Mouse (Mus musculus): ENCODE data around the gene Med12l. TPM values are rescaled to one million over a fixed set of nuclear protein-coding genes. Genes with fewer than 3 reads are reported as not detected.
"Not testable (repeated sequence)": the region's sequence is repeated elsewhere in the genome, so short reads cannot be mapped to it uniquely, and the experiment has no call there.

The Med12l gene
- polyA plus RNA-seq, 1 experiment from 2014 or later, result 4.7 TPM

DNA sequence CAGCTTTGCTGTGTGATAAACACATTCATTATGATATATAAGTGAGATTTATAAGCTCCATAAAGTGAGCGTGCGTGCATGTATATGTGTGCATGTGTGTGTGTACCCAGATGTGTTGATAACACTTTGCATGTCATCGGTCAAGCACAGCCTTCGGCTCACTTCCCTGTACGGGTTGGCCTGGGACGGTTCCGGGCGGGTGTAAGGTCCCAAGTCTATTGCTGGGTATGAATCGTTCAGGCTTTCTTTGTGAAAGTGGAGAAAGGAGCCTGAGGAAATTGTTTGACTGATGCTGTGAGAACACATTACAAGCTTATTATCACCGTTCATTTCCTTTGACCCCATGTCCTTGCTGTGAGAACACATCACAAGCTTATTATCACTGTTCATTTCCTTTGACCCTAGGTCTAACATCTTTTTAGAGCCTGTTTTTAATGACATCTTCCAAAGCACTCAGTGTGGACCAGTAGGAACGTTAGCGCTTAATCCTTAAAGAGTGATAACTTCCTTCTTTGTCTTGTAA is 133.4 kb downstream of the Med12l start:
- Histone ChIP-seq H3K4me3 (ENCODE audit: low read depth, low read length) (no peak overlapping the region), H3K9ac (ENCODE audit: low read depth, low read length) (no peak overlapping the region), H3K27ac (ENCODE audit: low read depth, low read length) (no peak overlapping the region), H3K9me3 (ENCODE audit: control insufficient read depth, low read length) (no peaks in the 10 kb centered on the region), H3K36me3 (ENCODE audit: control insufficient read depth, insufficient read depth, low read length) (no peaks in the 10 kb centered on the region), H3K27me3 (ENCODE audit: control insufficient read depth, insufficient read depth, low read length) (no peaks in the 10 kb centered on the region), H3K4me1 (replicated peaks; ENCODE audit: control insufficient read depth, insufficient read depth, low read length) (no peaks in the 10 kb centered on the region), H3K4me2 (replicated peaks; ENCODE audit: low read depth, low read length) (no peak overlapping the region)
- DNase-seq (ENCODE audit: low spot score) (no peak), ATAC-seq (ENCODE audit: low FRiP score) (no peak)
- 75% methylated on average over 12 of the region's 12 CpGs for WGBS

DNA sequence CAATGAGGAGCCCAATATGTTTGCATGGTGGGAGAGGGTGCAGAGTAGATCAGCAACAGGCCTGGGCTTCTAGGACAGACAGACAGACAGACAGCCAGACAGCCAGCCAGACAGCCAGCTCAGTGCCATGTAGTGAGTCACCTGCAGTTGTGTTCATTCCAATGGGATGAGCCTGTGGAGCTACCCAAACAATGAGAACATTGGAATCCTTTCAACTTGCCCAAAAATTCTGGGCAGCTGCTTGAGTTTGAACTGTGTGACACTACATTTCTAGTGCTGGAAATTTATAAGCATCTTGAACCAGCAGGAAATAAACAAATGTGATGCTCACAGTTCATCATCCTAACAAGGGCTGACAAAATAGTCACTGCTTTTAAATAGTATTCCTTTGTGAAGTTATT is 134.0 kb downstream of the Med12l start:
- Histone ChIP-seq H3K9ac (ENCODE audit: low read depth, low read length) (no peak overlapping the region), H3K4me2 (replicated peaks; ENCODE audit: low read depth, low read length) (no peak overlapping the region), H3K27me3 (ENCODE audit: control insufficient read depth, insufficient read depth, low read length) (no peaks in the 10 kb centered on the region), H3K27ac (ENCODE audit: low read depth, low read length) (no peak overlapping the region), H3K4me3 (ENCODE audit: low read depth, low read length) (no peak overlapping the region), H3K36me3 (ENCODE audit: control insufficient read depth, insufficient read depth, low read length) (no peaks in the 10 kb centered on the region), H3K4me1 (replicated peaks; ENCODE audit: control insufficient read depth, insufficient read depth, low read length) (no peaks in the 10 kb centered on the region), H3K9me3 (ENCODE audit: control insufficient read depth, low read length) (no peaks in the 10 kb centered on the region)
- no peak for DNase-seq (ENCODE audit: low spot score)
- 0 out of 2 replicates have a peak, but pooled peaks have one; percentile 33 for ATAC-seq (ENCODE audit: low FRiP score)

DNA sequence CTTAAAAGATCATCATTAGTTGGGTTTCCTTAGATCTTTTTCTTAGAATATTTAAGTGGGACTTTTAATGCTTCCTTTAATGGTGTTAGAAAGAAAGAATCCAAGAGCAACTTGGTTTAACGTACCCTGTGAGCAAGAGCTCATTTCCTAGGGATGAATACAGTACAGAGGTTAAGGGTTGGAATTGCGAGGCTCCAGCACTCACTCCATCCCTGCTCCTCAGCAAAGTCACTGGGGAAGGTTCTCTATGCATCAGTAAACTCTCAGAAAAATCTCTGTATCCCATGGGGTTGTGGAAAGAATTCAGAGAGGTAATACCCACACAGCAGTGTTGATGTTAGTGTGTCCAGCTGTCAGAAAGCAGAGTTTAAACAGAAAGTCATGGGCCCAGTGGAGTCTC is 134.5 kb downstream of the Med12l start:
- no peaks in the 10 kb centered on the region for H3K4me1 ChIP-seq (replicated peaks; ENCODE audit: control insufficient read depth, insufficient read depth, low read length)
- WGBS, result 85% methylated on average over 2 of the region's 2 CpGs
- no peak overlapping the region for H3K4me3 ChIP-seq (ENCODE audit: low read depth, low read length)
- no peak overlapping the region for H3K4me2 ChIP-seq (replicated peaks; ENCODE audit: low read depth, low read length)
- no peaks in the 10 kb centered on the region for H3K36me3 ChIP-seq (ENCODE audit: control insufficient read depth, insufficient read depth, low read length)
- DNase-seq (ENCODE audit: low spot score) (no peak), ATAC-seq (ENCODE audit: low FRiP score) (no peak)
- no peak overlapping the region for H3K27ac ChIP-seq (ENCODE audit: low read depth, low read length)
- no peaks in the 10 kb centered on the region for H3K27me3 ChIP-seq (ENCODE audit: control insufficient read depth, insufficient read depth, low read length)
- H3K9me3 ChIP-seq (ENCODE audit: control insufficient read depth, low read length), result no peaks in the 10 kb centered on the region
- H3K9ac ChIP-seq (ENCODE audit: low read depth, low read length), result no peak overlapping the region

DNA sequence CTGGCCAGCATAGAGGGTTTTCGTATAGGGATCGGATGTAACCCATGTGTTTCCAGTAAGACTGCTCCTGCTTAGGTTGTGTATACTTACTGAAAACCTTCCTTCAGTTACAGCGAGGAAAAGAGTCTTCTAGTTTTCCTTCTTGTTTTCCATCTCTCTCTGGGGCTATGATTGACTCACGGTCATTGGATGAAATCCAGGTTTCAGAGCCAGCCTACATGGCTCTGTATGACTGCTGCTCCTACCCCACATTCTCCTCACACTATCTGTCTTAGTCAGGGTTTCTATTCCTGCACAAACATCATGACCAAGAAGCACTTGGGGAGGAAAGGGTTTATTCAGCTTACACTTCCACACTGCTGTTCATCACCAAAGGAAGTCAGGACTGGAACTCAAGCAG is 135.3 kb downstream of the Med12l start:
- not testable (repeated sequence) for H3K27me3 ChIP-seq (ENCODE audit: control insufficient read depth, insufficient read depth, low read length); H3K4me3 ChIP-seq (ENCODE audit: low read depth, low read length); ATAC-seq (ENCODE audit: low FRiP score); H3K4me2 ChIP-seq (replicated peaks; ENCODE audit: low read depth, low read length); DNase-seq (ENCODE audit: low spot score); H3K36me3 ChIP-seq (ENCODE audit: control insufficient read depth, insufficient read depth, low read length); H3K27ac ChIP-seq (ENCODE audit: low read depth, low read length); H3K9ac ChIP-seq (ENCODE audit: low read depth, low read length); H3K4me1 ChIP-seq (replicated peaks; ENCODE audit: control insufficient read depth, insufficient read depth, low read length); H3K9me3 ChIP-seq (ENCODE audit: control insufficient read depth, low read length)
- WGBS, result 95% methylated on average over 4 of the region's 4 CpGs

DNA sequence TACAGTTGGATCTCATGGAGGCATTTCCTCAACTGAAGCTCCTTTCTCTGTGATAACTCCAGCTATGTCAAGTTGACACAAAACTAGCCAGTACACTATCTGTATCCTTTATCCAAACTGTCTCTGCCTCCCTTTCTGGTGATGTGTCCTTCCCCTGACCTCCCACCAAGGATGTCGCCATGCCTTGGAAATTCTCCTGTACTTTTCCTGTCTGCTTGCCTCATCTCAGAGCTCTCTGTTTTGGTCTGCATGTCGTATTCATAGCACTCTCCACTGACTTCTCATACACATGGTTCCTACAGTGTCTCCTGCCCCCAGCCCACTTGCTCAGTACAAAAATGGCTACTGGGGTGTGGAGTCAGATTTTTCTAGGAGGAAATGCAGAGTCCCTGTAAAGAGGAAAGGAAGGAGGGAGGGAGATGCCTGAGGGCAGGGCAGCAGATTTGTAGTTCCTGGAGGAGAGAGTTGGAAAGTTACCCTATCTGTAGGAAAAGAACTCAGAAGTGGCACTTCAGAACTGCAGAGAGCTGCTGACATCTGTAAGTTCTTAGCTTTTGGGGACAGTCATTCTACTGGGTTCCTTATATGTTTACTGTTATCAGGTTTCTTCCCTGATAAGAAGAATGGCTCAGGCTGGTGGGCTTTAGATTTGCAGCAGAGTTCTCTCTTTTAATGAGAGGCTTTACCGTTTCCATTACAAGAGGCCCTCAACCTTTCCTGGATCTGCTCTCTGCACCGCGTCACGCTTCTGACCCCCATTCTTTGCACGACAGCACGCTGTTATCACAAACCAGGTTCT is 136.1 kb downstream of the Med12l start:
- ATAC-seq (ENCODE audit: low FRiP score), result no peak
- 81% methylated on average over 8 of the region's 8 CpGs for WGBS
- H3K4me1 ChIP-seq (replicated peaks; ENCODE audit: control insufficient read depth, insufficient read depth, low read length), result no peaks in the 10 kb centered on the region

DNA sequence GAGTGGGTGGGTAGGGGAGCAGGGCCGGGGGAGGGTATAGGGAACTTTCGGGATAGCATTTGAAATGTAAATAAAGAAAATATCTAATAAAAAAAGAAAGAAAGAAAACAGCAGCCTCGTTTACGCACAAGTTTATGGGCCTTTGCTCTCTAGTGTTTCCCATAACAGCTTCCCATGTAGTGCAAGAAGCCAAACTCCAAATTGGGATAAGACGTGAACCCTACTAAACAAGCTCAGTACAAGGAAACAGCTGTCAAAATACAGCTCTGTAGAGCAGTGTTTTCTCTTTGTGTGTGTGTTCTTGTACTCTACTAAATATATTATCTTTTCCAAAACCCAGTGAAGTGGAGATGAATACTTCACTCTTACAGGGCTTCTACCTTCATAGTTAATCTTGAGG is 139.6 kb downstream of the Med12l start:
- H3K4me3 ChIP-seq (ENCODE audit: low read depth, low read length), result no peak overlapping the region
- H3K4me1 ChIP-seq (replicated peaks; ENCODE audit: control insufficient read depth, insufficient read depth, low read length), result no peaks in the 10 kb centered on the region
- no peak for ATAC-seq (ENCODE audit: low FRiP score)
- H3K27ac ChIP-seq (ENCODE audit: low read depth, low read length), result no peak overlapping the region
- WGBS, result 75% methylated on average over 5 of the region's 5 CpGs
- DNase-seq (ENCODE audit: low spot score), result no peak
- H3K4me2 ChIP-seq (replicated peaks; ENCODE audit: low read depth, low read length), result no peak overlapping the region
- H3K27me3 ChIP-seq (ENCODE audit: control insufficient read depth, insufficient read depth, low read length), result no peaks in the 10 kb centered on the region
- no peaks in the 10 kb centered on the region for H3K36me3 ChIP-seq (ENCODE audit: control insufficient read depth, insufficient read depth, low read length)
- H3K9me3 ChIP-seq (ENCODE audit: control insufficient read depth, low read length), result no peaks in the 10 kb centered on the region
- no peak overlapping the region for H3K9ac ChIP-seq (ENCODE audit: low read depth, low read length)

More for the DNA sequence above, 136.1 kb downstream of the Med12l start:
- no peaks in the 10 kb centered on the region for H3K27me3 ChIP-seq (ENCODE audit: control insufficient read depth, insufficient read depth, low read length)
- no peak overlapping the region for H3K27ac ChIP-seq (ENCODE audit: low read depth, low read length)
- no peak overlapping the region for H3K4me3 ChIP-seq (ENCODE audit: low read depth, low read length)
- no peak overlapping the region for H3K9ac ChIP-seq (ENCODE audit: low read depth, low read length)
- no peaks in the 10 kb centered on the region for H3K9me3 ChIP-seq (ENCODE audit: control insufficient read depth, low read length)
- DNase-seq (ENCODE audit: low spot score), result no peak
- H3K4me2 ChIP-seq (replicated peaks; ENCODE audit: low read depth, low read length), result no peak overlapping the region
- H3K36me3 ChIP-seq (ENCODE audit: control insufficient read depth, insufficient read depth, low read length), result no peaks in the 10 kb centered on the region

DNA sequence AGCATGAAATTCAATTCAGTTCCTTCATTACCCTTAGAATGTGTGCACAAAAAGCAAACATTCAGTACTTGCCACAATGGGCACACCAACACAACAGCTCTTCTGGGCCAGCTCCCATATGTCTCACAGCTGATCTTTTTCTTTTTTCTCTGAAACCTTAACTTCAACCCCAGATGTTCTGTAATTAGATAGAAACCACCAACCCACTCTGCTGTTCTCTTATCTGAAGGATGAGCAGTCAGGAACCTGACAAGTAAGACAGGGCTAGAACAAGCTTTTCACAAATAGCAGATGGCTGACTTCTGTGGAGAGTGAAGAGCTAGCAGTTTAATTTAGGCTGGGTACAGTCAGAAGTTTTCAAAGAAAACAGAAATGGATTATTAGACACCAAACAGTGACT is 144.0 kb downstream of the Med12l start:
- Histone ChIP-seq H3K9ac (ENCODE audit: low read depth, low read length) (no peak overlapping the region), H3K36me3 (ENCODE audit: control insufficient read depth, insufficient read depth, low read length) (no peaks in the 10 kb centered on the region), H3K27me3 (ENCODE audit: control insufficient read depth, insufficient read depth, low read length) (no peaks in the 10 kb centered on the region), H3K4me3 (ENCODE audit: low read depth, low read length) (no peak overlapping the region), H3K27ac (ENCODE audit: low read depth, low read length) (no peak overlapping the region), H3K4me2 (replicated peaks; ENCODE audit: low read depth, low read length) (no peak overlapping the region), H3K9me3 (ENCODE audit: control insufficient read depth, low read length) (no peaks in the 10 kb centered on the region), H3K4me1 (replicated peaks; ENCODE audit: control insufficient read depth, insufficient read depth, low read length) (no peaks in the 10 kb centered on the region)
- DNase-seq (ENCODE audit: low spot score) (no peak), ATAC-seq (ENCODE audit: low FRiP score) (no peak)

DNA sequence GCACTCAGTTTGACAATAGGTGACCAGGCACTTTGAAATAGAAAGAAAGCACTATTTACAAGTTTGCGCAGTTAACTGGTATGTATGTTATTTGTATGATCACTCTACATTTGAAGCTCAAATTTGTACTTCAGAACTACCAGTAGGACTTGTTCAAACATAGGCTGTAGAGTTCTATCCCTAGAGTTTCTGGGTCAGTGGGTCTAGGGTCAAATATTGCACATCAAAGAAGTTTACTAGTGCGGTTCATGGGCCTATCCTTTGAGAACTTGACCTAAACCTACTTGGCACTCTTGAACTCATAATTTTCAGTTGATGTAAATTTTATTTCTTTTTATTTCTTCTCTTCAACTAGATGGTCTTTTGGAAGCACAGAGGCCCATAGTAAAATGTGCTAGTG is 145.0 kb downstream of the Med12l start:
- no peak overlapping the region for H3K4me3 ChIP-seq (ENCODE audit: low read depth, low read length)
- no peak for ATAC-seq (ENCODE audit: low FRiP score)
- H3K9ac ChIP-seq (ENCODE audit: low read depth, low read length), result no peak overlapping the region
- H3K9me3 ChIP-seq (ENCODE audit: control insufficient read depth, low read length), result no peaks in the 10 kb centered on the region
- H3K4me2 ChIP-seq (replicated peaks; ENCODE audit: low read depth, low read length), result no peak overlapping the region
- DNase-seq (ENCODE audit: low spot score), result no peak
- no peaks in the 10 kb centered on the region for H3K4me1 ChIP-seq (replicated peaks; ENCODE audit: control insufficient read depth, insufficient read depth, low read length)
- no peaks in the 10 kb centered on the region for H3K27me3 ChIP-seq (ENCODE audit: control insufficient read depth, insufficient read depth, low read length)
- WGBS, result 93% methylated on average over 2 of the region's 2 CpGs
- no peak overlapping the region for H3K27ac ChIP-seq (ENCODE audit: low read depth, low read length)
- no peaks in the 10 kb centered on the region for H3K36me3 ChIP-seq (ENCODE audit: control insufficient read depth, insufficient read depth, low read length)

DNA sequence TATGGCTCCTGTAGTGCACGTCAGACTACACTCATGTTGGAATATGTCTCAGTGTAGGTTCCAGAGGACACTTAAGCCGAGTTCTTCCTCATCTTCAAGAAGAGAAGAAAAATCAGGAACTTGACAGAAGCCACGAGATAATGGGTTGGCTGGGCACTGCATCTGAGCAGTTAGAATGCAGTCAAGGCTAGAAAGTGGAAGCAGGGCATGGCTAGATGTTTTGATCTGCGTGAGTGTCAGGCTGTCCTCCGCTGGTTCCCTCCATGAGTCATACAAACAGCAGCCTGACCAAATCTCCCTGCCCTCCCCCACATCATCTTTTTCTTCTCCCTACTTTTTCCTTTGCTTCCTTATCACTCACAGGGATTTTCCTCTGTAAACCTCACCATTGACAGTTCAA is 147.8 kb downstream of the Med12l start, which contains the start of gene P2ry14:
Gene P2ry14, minus strand, starts transcription at position 195 of the 400 bp plus-strand sequence.
- DNase-seq (ENCODE audit: low spot score), result no peak
- H3K27ac ChIP-seq (ENCODE audit: low read depth, low read length), result no peak within 1 kb of the TSS
- no peaks in the 10 kb centered on the region for H3K9me3 ChIP-seq (ENCODE audit: control insufficient read depth, low read length)
- 90% methylated on average over 5 of the region's 5 CpGs for WGBS
- H3K4me3 ChIP-seq (ENCODE audit: low read depth, low read length), result no peak within 1 kb of the TSS
- no peaks in the 10 kb centered on the region for H3K36me3 ChIP-seq (ENCODE audit: control insufficient read depth, insufficient read depth, low read length)
- ATAC-seq (ENCODE audit: low FRiP score), result no peak
- no peak within 1 kb of the TSS for H3K9ac ChIP-seq (ENCODE audit: low read depth, low read length)
- H3K4me1 ChIP-seq (replicated peaks; ENCODE audit: control insufficient read depth, insufficient read depth, low read length), result no peaks in the 10 kb centered on the region
- H3K4me2 ChIP-seq (replicated peaks; ENCODE audit: low read depth, low read length), result no peak within 1 kb of the TSS
- no peaks in the 10 kb centered on the region for H3K27me3 ChIP-seq (ENCODE audit: control insufficient read depth, insufficient read depth, low read length)
